Mouse (Mus musculus) erythroblast, embryonic 14.5 days (primary cell): ENCODE data around the gene Stat6.

Experiments
- GATA1 ChIP-seq: IDR thresholded peaks from 2 replicates; pipeline ENCODE4 v1.6.1; 2012; ENCODE audit warnings: low read length, inconsistent platforms, mixed read lengths
- TAL1 ChIP-seq: IDR thresholded peaks from 3 replicates; pipeline ENCODE4 v1.6.1; 2012; ENCODE audit warnings: low read length, inconsistent platforms, mixed read lengths

- TF ChIP-seq TAL1: no peak
- no peak for TF ChIP-seq GATA1
These were observed 48.4 kb upstream of the Stat6 start for GRCm38 (mm10) chr10:127594405-127594804.
